Mouse (Mus musculus) macrophage (primary cell): ENCODE data around the gene Hand1. TPM values are rescaled to one million over a fixed set of nuclear protein-coding genes. Genes with fewer than 3 reads are reported as not detected.
"Not testable (repeated sequence)": the region's sequence is repeated elsewhere in the genome, so short reads cannot be mapped to it uniquely, and the experiment has no call there.

Source experiments
- H3K27ac ChIP-seq: fragments of 350-480 bp; formaldehyde crosslinking; 2 replicates; pipeline ENCODE4 v1.9.0; 2021
- H3K36me3 ChIP-seq: fragments of 350-480 bp; formaldehyde crosslinking; 2 replicates; pipeline ENCODE4 v1.9.0; 2021; ENCODE audit errors: inconsistent target
- H3K4me3 ChIP-seq: fragments of 350-480 bp; formaldehyde crosslinking; 2 replicates; pipeline ENCODE4 v1.9.0; 2021; ENCODE audit errors: inconsistent target
- H3K79me2 ChIP-seq: fragments of 350-480 bp; formaldehyde crosslinking; 2 replicates; pipeline ENCODE4 v1.9.0; 2021; ENCODE audit errors: inconsistent target
- WGBS: methylation state at CpG from one replicate; pipeline ENCODE4 v1.1.7; 2026; ENCODE audit warnings: inconsistent platforms; ENCODE audit not compliant: missing documents; 5-methylcytosine and 5-hydroxymethylcytosine counted together
- polyA plus RNA-seq: library from polyadenylated mRNA; stranded (reverse); fragments of 250-400 nt; gene quantifications from 3 replicates; pipeline ENCODE4 v1.2.4, GENCODE M21; 2018; ENCODE audit warnings: inconsistent platforms
- total RNA-seq, 78 experiments: library from RNA; depleted of rRNA; stranded (reverse); fragments of 250-400 nt; gene quantifications; 1 replicate in 9 of 78; 2 replicates in 24 of 78; 3 replicates in 43 of 78; 4 replicates in 2 of 78; pipeline ENCODE4 v1.2.4; 2018; ENCODE audit warnings: inconsistent platforms in 56 of 78

The Hand1 gene
- total RNA-seq (2018; cell fraction: chromatin; rRNA removed), result not detected
- total RNA-seq (2018; cell fraction: cytosol; rRNA removed), result not detected
- total RNA-seq (2018; cell fraction: nucleus; rRNA removed), result not detected
- not detected in 3 replicates for polyA plus RNA-seq

- WGBS, result 32% methylated on average over 22 of the region's 23 CpGs
- no peak within 1 kb of the TSS for H3K4me3 ChIP-seq
These were observed at the start of gene Hand1 for GRCm38 (mm10) chr11:57832552-57833201. Gene Hand1 (minus strand): TSS chr11:57832818.

DNA sequence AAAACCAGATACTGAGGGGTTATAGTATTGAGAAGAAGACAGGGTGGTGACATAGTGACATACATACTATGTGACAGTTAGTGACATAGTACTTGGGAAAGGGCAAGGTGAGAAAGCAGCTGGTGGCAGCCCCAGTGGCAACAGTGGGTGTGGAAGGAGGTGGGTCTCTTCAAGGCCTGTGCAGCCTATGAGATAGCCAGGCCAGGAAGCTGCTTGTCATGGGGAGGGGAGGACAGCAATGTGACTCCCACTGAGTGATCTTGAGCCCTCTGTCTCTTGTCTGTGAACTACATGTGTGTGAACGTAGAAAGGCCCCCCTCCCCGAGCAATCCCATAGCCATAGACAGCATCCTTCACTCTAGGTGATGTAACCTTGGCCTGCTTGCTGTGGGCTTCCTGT is 43.5 kb upstream of the Hand1 start:
- WGBS, result 83% methylated on average over 2 of the region's 2 CpGs

More at GRCm38 (mm10) chr11:57832552-57833201, at the start of gene Hand1:
- H3K79me2 ChIP-seq, result no peaks in the 10 kb centered on the region
- no peaks in the 10 kb centered on the region for H3K36me3 ChIP-seq
- H3K27ac ChIP-seq, result no peak within 1 kb of the TSS

GRCm38 (mm10) chr11:57873014-57873413 is 40.4 kb upstream of the Hand1 start:
- no peaks in the 10 kb centered on the region for H3K36me3 ChIP-seq
- H3K27ac ChIP-seq, result no peak overlapping the region
- 21% methylated on average over 3 of the region's 3 CpGs for WGBS
- H3K79me2 ChIP-seq, result no peaks in the 10 kb centered on the region
- H3K4me3 ChIP-seq, result no peak overlapping the region

More for the DNA sequence above, 43.5 kb upstream of the Hand1 start:
- Histone ChIP-seq H3K4me3 (no peak overlapping the region), H3K79me2 (no peaks in the 10 kb centered on the region), H3K27ac (no peak overlapping the region), H3K36me3 (no peaks in the 10 kb centered on the region)

- Histone ChIP-seq H3K36me3 (no peaks in the 10 kb centered on the region), H3K27ac (no peak overlapping the region), H3K4me3 (no peak overlapping the region), H3K79me2 (no peaks in the 10 kb centered on the region)
- WGBS, result 54% methylated on average over 9 of the region's 9 CpGs
These were observed 36.3 kb upstream of the Hand1 start for GRCm38 (mm10) chr11:57868753-57869460.

- Histone ChIP-seq H3K4me3 (no peak overlapping the region), H3K79me2 (no peaks in the 10 kb centered on the region), H3K36me3 (no peaks in the 10 kb centered on the region), H3K27ac (no peak overlapping the region)
- 55% methylated on average over 7 of the region's 7 CpGs for WGBS
These were observed 33.8 kb upstream of the Hand1 start for GRCm38 (mm10) chr11:57866466-57866865.

- 71% methylated on average over 7 of the region's 8 CpGs for WGBS
- Histone ChIP-seq H3K36me3 (no peaks in the 10 kb centered on the region), H3K79me2 (no peaks in the 10 kb centered on the region), H3K4me3 (no peak overlapping the region), H3K27ac (no peak overlapping the region)
These were observed 32.0 kb upstream of the Hand1 start for GRCm38 (mm10) chr11:57864577-57864976.

- WGBS, result 68% methylated on average over 7 of the region's 7 CpGs
- Histone ChIP-seq H3K79me2 (no peaks in the 10 kb centered on the region), H3K36me3 (no peaks in the 10 kb centered on the region)
These were observed 29.5 kb upstream of the Hand1 start for GRCm38 (mm10) chr11:57862088-57862487.

DNA sequence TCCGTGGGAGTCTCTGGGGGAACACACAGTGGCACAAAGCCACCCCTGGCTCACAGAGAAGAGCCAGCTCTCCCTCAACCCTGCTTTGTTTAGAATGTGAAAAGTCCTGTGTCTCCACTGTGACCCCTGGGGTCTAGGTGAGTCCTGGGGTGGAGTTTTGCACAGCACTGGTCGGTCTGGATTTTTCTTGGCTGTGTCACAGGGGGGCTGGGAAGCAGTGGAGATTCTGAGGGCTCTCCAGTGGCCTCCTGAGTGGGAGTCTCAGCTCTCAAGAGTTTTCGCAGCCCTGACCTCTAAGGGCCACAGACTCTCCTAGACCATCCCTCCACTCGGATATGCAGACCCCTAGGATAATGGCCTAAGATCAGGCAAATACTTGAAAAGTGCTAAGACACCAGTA is 25.1 kb upstream of the Hand1 start:
- 94% methylated on average over 4 of the region's 4 CpGs for WGBS
- no peak overlapping the region for H3K4me3 ChIP-seq
- no peaks in the 10 kb centered on the region for H3K36me3 ChIP-seq
- no peak overlapping the region for H3K27ac ChIP-seq
- H3K79me2 ChIP-seq, result no peaks in the 10 kb centered on the region

More at GRCm38 (mm10) chr11:57862088-57862487, 29.5 kb upstream of the Hand1 start:
- H3K27ac ChIP-seq, result no peak overlapping the region
- no peak overlapping the region for H3K4me3 ChIP-seq

DNA sequence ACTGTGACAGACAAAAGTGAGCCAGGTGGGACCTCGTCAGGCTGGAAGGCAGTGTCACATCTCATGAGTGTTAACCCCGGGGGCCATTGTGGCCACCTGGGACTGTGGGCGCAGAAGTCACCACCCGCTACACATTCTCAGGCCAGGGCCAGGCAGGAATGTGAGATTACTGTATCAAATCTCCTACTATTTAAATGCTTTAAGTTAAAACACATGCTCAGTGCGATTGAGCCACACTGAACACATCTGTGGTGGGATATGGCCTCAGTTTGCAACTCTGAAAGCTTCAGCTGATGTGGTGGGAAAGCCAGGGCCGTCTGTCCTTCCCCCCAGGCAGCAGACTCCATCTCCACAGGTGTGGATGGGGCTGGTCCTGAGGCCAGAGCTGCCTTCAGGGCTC is 21.0 kb upstream of the Hand1 start:
- 80% methylated on average over 6 of the region's 6 CpGs for WGBS
- no peak overlapping the region for H3K27ac ChIP-seq
- H3K4me3 ChIP-seq, result no peak overlapping the region
- no peaks in the 10 kb centered on the region for H3K36me3 ChIP-seq
- H3K79me2 ChIP-seq, result no peaks in the 10 kb centered on the region

GRCm38 (mm10) chr11:57850931-57851330 is 18.3 kb upstream of the Hand1 start:
- H3K79me2 ChIP-seq, result no peaks in the 10 kb centered on the region
- 34% methylated on average over 3 of the region's 3 CpGs for WGBS
- no peak overlapping the region for H3K4me3 ChIP-seq
- H3K36me3 ChIP-seq, result no peaks in the 10 kb centered on the region
- no peak overlapping the region for H3K27ac ChIP-seq

- Histone ChIP-seq H3K79me2 (no peaks in the 10 kb centered on the region), H3K27ac (no peak overlapping the region), H3K36me3 (no peaks in the 10 kb centered on the region), H3K4me3 (no peak overlapping the region)
- whole genome bisulfite sequencing, result 64% methylated on average over 7 of the region's 7 CpGs
These were observed 17.7 kb upstream of the Hand1 start for GRCm38 (mm10) chr11:57850298-57850697.

DNA sequence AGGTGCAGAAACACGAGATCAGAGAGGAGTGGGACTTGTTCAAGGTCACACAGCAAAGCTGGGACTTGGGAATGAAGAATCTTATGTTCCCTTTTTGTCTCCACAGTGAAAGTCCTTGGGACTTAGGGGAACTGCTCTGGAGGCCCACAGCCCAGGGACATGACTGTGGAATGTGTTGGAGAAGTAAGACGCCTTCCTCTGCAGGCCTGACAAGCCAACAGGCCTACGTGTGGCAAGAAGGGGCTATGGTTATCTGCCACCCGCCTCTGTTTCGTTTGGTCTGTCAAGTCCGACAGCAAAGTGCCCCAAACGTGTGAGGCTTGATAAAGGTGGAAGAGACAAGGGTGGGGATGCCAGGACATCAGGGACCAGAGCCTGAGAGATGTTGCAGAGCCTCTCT is 14.8 kb upstream of the Hand1 start:
- Histone ChIP-seq H3K4me3 (no peak overlapping the region), H3K27ac (no peak overlapping the region), H3K36me3 (no peaks in the 10 kb centered on the region), H3K79me2 (no peaks in the 10 kb centered on the region)
- WGBS, result 82% methylated on average over 7 of the region's 7 CpGs

- H3K27ac ChIP-seq, H3K36me3 ChIP-seq, H3K4me3 ChIP-seq, H3K79me2 ChIP-seq: not testable (repeated sequence)
- WGBS, result 76% methylated on average over 7 of the region's 9 CpGs
These were observed 14.1 kb upstream of the Hand1 start for GRCm38 (mm10) chr11:57846421-57847363.

GRCm38 (mm10) chr11:57841391-57841790 is 8.8 kb upstream of the Hand1 start:
- WGBS, result 50% methylated on average over 7 of the region's 7 CpGs
- Histone ChIP-seq H3K27ac (no peak overlapping the region), H3K36me3 (no peaks in the 10 kb centered on the region), H3K4me3 (no peak overlapping the region), H3K79me2 (no peaks in the 10 kb centered on the region)
